Mouse (Mus musculus) CH12.LX (cell line): Measurements from ENCODE around the gene Slc6a16. TPM values are rescaled to one million over a fixed set of nuclear protein-coding genes. Genes with fewer than 3 reads are reported as not detected.

Experiments used
- DNase-seq: peaks from one replicate; pipeline ENCODE4 v3.0.0-alpha.2; 2013; ENCODE audit errors: extremely low read depth
- H3K27ac ChIP-seq: 2 replicates; pipeline ENCODE4 v1.5.1; 2012; ENCODE audit warnings: low read depth, mild to moderate bottlenecking, control low read depth, moderate library complexity; ENCODE audit not compliant: insufficient read depth
- H3K27me3 ChIP-seq: replicated peaks from 2 replicates; pipeline ENCODE3; 2012; ENCODE audit warnings: inconsistent platforms
- H3K36me3 ChIP-seq, 2 experiments: replicated peaks in 1 of 2; 2 replicates each; pipeline versions ENCODE3 to v1.6.1; 2012; ENCODE audit warnings: inconsistent platforms in 1 of 2, low read length in 1 of 2, mild to moderate bottlenecking in 1 of 2, mixed read lengths in 1 of 2, moderate library complexity in 1 of 2; ENCODE audit not compliant: control insufficient read depth in 1 of 2, insufficient read depth in 1 of 2
- H3K4me1 ChIP-seq, 2 experiments: 2 replicates each; pipeline ENCODE4 v1.6.1; 2012; ENCODE audit warnings: inconsistent platforms in 1 of 2, moderate library complexity in 1 of 2; ENCODE audit not compliant: insufficient read depth in 2 of 2, control insufficient read depth in 1 of 2
- H3K4me2 ChIP-seq: 2 replicates; pipeline ENCODE4 v1.6.1; 2012; ENCODE audit warnings: low read depth, mild to moderate bottlenecking, control low read depth; ENCODE audit not compliant: poor library complexity, insufficient read depth, severe bottlenecking
- H3K4me3 ChIP-seq, 3 experiments: fragments of 150-350 bp in 1 of 3; sonication (generic) in 1 of 3; replicated peaks in 1 of 3; 2 replicates each; pipeline versions ENCODE3 to v1.5.1; 2011 to 2012; ENCODE audit warnings: low read depth in 2 of 3, low read length in 2 of 3, mild to moderate bottlenecking in 2 of 3, moderate library complexity in 2 of 3, control low read depth in 1 of 3, improper control_type of control experiment in 1 of 3, inconsistent platforms in 1 of 3, mixed read lengths in 1 of 3; ENCODE audit not compliant: poor library complexity in 1 of 3
- H3K79me2 ChIP-seq: replicated peaks from 2 replicates; pipeline ENCODE4 v1.6.1; 2012; ENCODE audit warnings: mild to moderate bottlenecking, moderate library complexity; ENCODE audit not compliant: control insufficient read depth, poor library complexity, insufficient read depth, severe bottlenecking; ENCODE audit errors: extremely low read depth
- H3K9ac ChIP-seq: 2 replicates; pipeline ENCODE4 v1.6.1; 2012; ENCODE audit warnings: low read depth, mild to moderate bottlenecking, control low read depth, moderate library complexity; ENCODE audit not compliant: insufficient read depth
- H3K9me3 ChIP-seq: replicated peaks from 2 replicates; pipeline ENCODE3; 2012; ENCODE audit warnings: low read length, inconsistent platforms, mixed read lengths
- BHLHE40 ChIP-seq: IDR thresholded peaks from 2 replicates; pipeline ENCODE4 v1.6.1; 2011; ENCODE audit warnings: mild to moderate bottlenecking, low read depth, low read length, improper control_type of control experiment
- CTCF ChIP-seq, 2 experiments: IDR thresholded peaks in 1 of 2; conservative IDR thresholded peaks in 1 of 2; 2 replicates each; pipeline ENCODE4 v1.5.1; 2011 to 2012; ENCODE audit warnings: low read depth in 2 of 2, low read length in 2 of 2, improper control_type of control experiment in 1 of 2, inconsistent platforms in 1 of 2, mild to moderate bottlenecking in 1 of 2, moderate library complexity in 1 of 2
- ELF1 ChIP-seq: IDR thresholded peaks from 2 replicates; pipeline ENCODE4 v1.6.1; 2014; ENCODE audit warnings: low read depth, mild to moderate bottlenecking, inconsistent platforms, low read length, improper control_type of control experiment
- EP300 ChIP-seq: IDR thresholded peaks from 2 replicates; pipeline ENCODE4 v1.6.1; 2011; ENCODE audit warnings: low read length, improper control_type of control experiment
- GABPA ChIP-seq: IDR thresholded peaks from 2 replicates; pipeline ENCODE4 v1.6.1; 2012; ENCODE audit warnings: low read depth, low read length, improper control_type of control experiment, inconsistent platforms; ENCODE audit not compliant: insufficient replicate concordance
- HCFC1 ChIP-seq: IDR thresholded peaks from 2 replicates; pipeline ENCODE4 v1.6.1; 2012; ENCODE audit warnings: low read depth, mild to moderate bottlenecking, inconsistent platforms, low read length, improper control_type of control experiment
- IRF4 ChIP-seq: IDR thresholded peaks from 2 replicates; pipeline ENCODE4 v1.6.1; 2014; ENCODE audit warnings: low read depth, mild to moderate bottlenecking, inconsistent platforms, low read length, improper control_type of control experiment
- JUN ChIP-seq: IDR thresholded peaks from 2 replicates; pipeline ENCODE4 v1.6.1; 2011; ENCODE audit warnings: low read depth, mild to moderate bottlenecking, low read length, improper control_type of control experiment, moderate library complexity; ENCODE audit not compliant: insufficient read depth
- JUND ChIP-seq: conservative IDR thresholded peaks from 2 replicates; pipeline ENCODE4 v1.6.1; 2011; ENCODE audit warnings: low read depth, low read length, improper control_type of control experiment
- MAX ChIP-seq: IDR thresholded peaks from 2 replicates; pipeline ENCODE4 v1.6.1; 2011; ENCODE audit warnings: low read length, improper control_type of control experiment
- MAZ ChIP-seq: IDR thresholded peaks from 2 replicates; pipeline ENCODE4 v1.6.1; 2012; ENCODE audit warnings: low read depth, mild to moderate bottlenecking, inconsistent platforms, low read length, improper control_type of control experiment, moderate library complexity
- MEF2A ChIP-seq: IDR thresholded peaks from 2 replicates; pipeline ENCODE4 v1.6.1; 2014; ENCODE audit warnings: low read depth, mild to moderate bottlenecking, inconsistent platforms, low read length, improper control_type of control experiment, borderline replicate concordance
- MYC ChIP-seq: IDR thresholded peaks from 2 replicates; pipeline ENCODE4 v1.6.1; 2011; ENCODE audit warnings: low read depth, mild to moderate bottlenecking, improper control_type of control experiment, low read length
- NELFE ChIP-seq: IDR thresholded peaks from 2 replicates; pipeline ENCODE4 v1.6.1; 2011; ENCODE audit warnings: low read depth, low read length, improper control_type of control experiment
- NRF1 ChIP-seq: IDR thresholded peaks from 2 replicates; pipeline ENCODE4 v1.6.1; 2014; ENCODE audit warnings: low read depth, mild to moderate bottlenecking, inconsistent platforms, low read length, improper control_type of control experiment, moderate library complexity
- PAX5 ChIP-seq: IDR thresholded peaks from 2 replicates; pipeline ENCODE4 v1.6.1; 2012; ENCODE audit warnings: low read length, inconsistent platforms, mixed read lengths
- POLR2A ChIP-seq: IDR thresholded peaks from 2 replicates; pipeline ENCODE4 v1.6.1; 2011; ENCODE audit warnings: low read depth, mild to moderate bottlenecking, improper control_type of control experiment, low read length
- SIN3A ChIP-seq: IDR thresholded peaks from 2 replicates; pipeline ENCODE4 v1.6.1; 2012; ENCODE audit warnings: low read length, improper control_type of control experiment, inconsistent platforms
- SMC3 ChIP-seq: IDR thresholded peaks from 2 replicates; pipeline ENCODE4 v1.6.1; 2011; ENCODE audit warnings: low read depth, low read length, improper control_type of control experiment
- TBP ChIP-seq: conservative IDR thresholded peaks from 2 replicates; pipeline ENCODE4 v1.6.1; 2011; ENCODE audit warnings: low read depth, low read length, improper control_type of control experiment
- UBTF ChIP-seq: IDR thresholded peaks from 2 replicates; pipeline ENCODE4 v1.6.1; 2012; ENCODE audit warnings: low read depth, mild to moderate bottlenecking, inconsistent platforms, low read length, improper control_type of control experiment, moderate library complexity
- USF1 ChIP-seq: IDR thresholded peaks from 2 replicates; pipeline ENCODE4 v1.6.1; 2014; ENCODE audit warnings: low read depth, mild to moderate bottlenecking, inconsistent platforms, low read length, improper control_type of control experiment
- ZC3H11A ChIP-seq: IDR thresholded peaks from 2 replicates; pipeline ENCODE4 v1.6.1; 2012; ENCODE audit warnings: low read depth, mild to moderate bottlenecking, inconsistent platforms, low read length, improper control_type of control experiment
- ZMIZ1 ChIP-seq: IDR thresholded peaks from 2 replicates; pipeline ENCODE4 v1.6.1; 2012; ENCODE audit warnings: low read depth, mild to moderate bottlenecking, inconsistent platforms, low read length, improper control_type of control experiment
- ZNF384 ChIP-seq: IDR thresholded peaks from 2 replicates; pipeline ENCODE4 v1.6.1; 2012; ENCODE audit warnings: low read depth, low read length, improper control_type of control experiment, inconsistent platforms
- dilution Hi-C: fragments of 300-500 bp; cut with MboI; formaldehyde crosslinking; loops from 2 replicates; pipeline ENCODE4 v1.14.3; 2020; ENCODE audit warnings: low sequenced_read_pairs; ENCODE audit not compliant: extremely low pct_unique_long_range_greater_than_20kb, extremely low pct_ligation_motif_present
- in situ Hi-C: fragments of 300-500 bp; cut with MboI; formaldehyde crosslinking; loops from 3 replicates; pipeline ENCODE4 v1.14.3; 2019; ENCODE audit warnings: low sequenced_read_pairs, low pct_ligation_motif_present, low pct_unique_long_range_greater_than_20kb, mixed read lengths
- polyA plus RNA-seq: library from polyadenylated mRNA; unstranded; fragments of >175 nt; gene quantifications from 2 replicates; pipeline ENCODE4 v1.2.1, GENCODE M21; 2012; ENCODE audit warnings: low read depth; ENCODE audit not compliant: insufficient read length
- total RNA-seq, 2 experiments: library from RNA; depleted of rRNA; stranded (reverse); fragments of 300-350 nt in 1 of 2; fragments of >200 nt in 1 of 2; gene quantifications; 2 replicates each; pipeline ENCODE4 v1.2.3; 2012 to 2014

Slc6a16 gene
- total and polyA plus RNA-seq, 3 experiments = 0.08 to 0.37 (median 0.13) TPM

- in situ Hi-C loops = no loop called here
- Histone ChIP-seq H3K4me1 (peaks cover 14 to 30% of the 10 kb centered on the region in 2 experiments), H3K9me3 (peaks cover 7% of the 10 kb centered on the region), H3K36me3 (peaks cover 3 to 7% of the 10 kb centered on the region in 2 experiments)
- no peak for TF ChIP-seq JUN
- peak; percentile 63 for TF ChIP-seq EP300
- TF ChIP-seq IRF4 = peak; percentile 50; the same call in 1 of the 2 replicates
- TF ChIP-seq MAX = no peak
- TF ChIP-seq, all 38 proteins: peak for 2
- H3K9ac ChIP-seq = no peak overlapping the region
- H3K79me2 ChIP-seq = peaks cover 2% of the 10 kb centered on the region; the same call in 1 of the 2 replicates
- H3K27ac ChIP-seq = no peak overlapping the region; the same call in 1 of the 2 replicates
- dilution Hi-C loops = no loop called here
- DNase-seq = no peak
- H3K27me3 ChIP-seq = no peaks in the 10 kb centered on the region
- H3K4me2 ChIP-seq = peak overlapping the region; percentile 6; the same call in 1 of the 2 replicates
- no peak overlapping the region for H3K4me3 ChIP-seq
Observed at GRCm38 (mm10) chr7:45241389-45241749, 484 bp downstream of the Slc6a16 start.

GRCm38 (mm10) chr7:45247666-45248065 is 6.8 kb downstream of the Slc6a16 start:
- no peak overlapping the region for H3K9ac ChIP-seq
- H3K27me3 ChIP-seq = no peaks in the 10 kb centered on the region
- no peak for TF ChIP-seq ELF1
- no peak for TF ChIP-seq ZNF384
- no peak for TF ChIP-seq MAX
- TF ChIP-seq, all 38 proteins: peak for 0
- Histone ChIP-seq H3K4me2 (no peak overlapping the region), H3K36me3 (no peaks in the 10 kb centered on the region), H3K79me2 (no peaks in the 10 kb centered on the region), H3K4me3 (no peak overlapping the region), H3K9me3 (no peaks in the 10 kb centered on the region), H3K27ac (no peak overlapping the region), H3K4me1 (peaks cover 0 to 2% of the 10 kb centered on the region in 2 experiments; a peak in 1 of 4 replicates)
- dilution Hi-C loops = no loop called here
- in situ Hi-C loops = no loop called here
- DNase-seq = no peak

- Histone ChIP-seq H3K27ac (no peak overlapping the region), H3K79me2 (no peaks in the 10 kb centered on the region), H3K27me3 (no peaks in the 10 kb centered on the region), H3K4me3 (no peak overlapping the region), H3K4me2 (no peak overlapping the region), H3K9ac (no peak overlapping the region), H3K9me3 (no peaks in the 10 kb centered on the region), H3K4me1 (peaks cover 0 to 5% of the 10 kb centered on the region in 2 experiments; a peak in 1 of 4 replicates), H3K36me3 (no peaks in the 10 kb centered on the region)
- TF ChIP-seq CTCF (conservative IDR thresholded peaks at IDR 0.05 in 1 of 2, IDR thresholded peaks at IDR 0.05 in 1 of 2; ENCODE audit: low read depth in 2 of 2, low read length in 2 of 2) (no peak), USF1 (no peak), NRF1 (no peak), JUND (no peak), HCFC1 (no peak), MEF2A (no peak), ZMIZ1 (no peak), MYC (no peak), SMC3 (no peak), JUN (no peak), ZC3H11A (no peak), UBTF (no peak), PAX5 (no peak), NELFE (no peak), TBP (no peak), SIN3A (no peak), GABPA (no peak), MAZ (no peak), POLR2A (no peak), BHLHE40 (no peak)
- dilution Hi-C loops = no loop called here
- in situ Hi-C loops = no loop called here
- no peak for DNase-seq
Observed at GRCm38 (mm10) chr7:45253806-45254205, 12.9 kb downstream of the Slc6a16 start.
